Mouse (Mus musculus): ENCODE results near the gene Otop2. TPM values are rescaled to one million over a fixed set of nuclear protein-coding genes. Genes with fewer than 3 reads are reported as not detected.

Otop2 gene
- polyA plus RNA-seq, 1 experiment from 2014 or later, result not detected

DNA sequence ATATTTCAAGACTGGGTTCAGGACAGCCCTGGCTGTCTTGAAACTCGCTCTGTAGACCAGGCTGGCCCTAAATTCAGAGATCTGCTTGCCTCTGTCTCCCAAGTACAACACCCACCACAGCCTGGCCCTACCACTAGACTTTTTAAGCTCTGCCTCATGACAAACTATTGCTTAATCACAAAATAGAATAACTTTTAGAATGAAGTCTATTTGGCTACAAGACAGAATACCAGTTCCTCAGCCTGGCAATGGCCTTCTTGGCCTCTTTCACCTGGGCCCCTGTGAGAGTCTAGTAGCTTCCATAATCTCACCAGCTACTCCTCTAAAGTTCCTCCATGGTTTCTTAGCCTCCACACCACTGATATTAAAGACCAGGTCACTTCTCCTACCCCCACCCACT lies 16.6 kb upstream of the Otop2 start:
- Histone ChIP-seq H3K4me2 (no peak overlapping the region), H3K27me3 (no peaks in the 10 kb centered on the region), H3K9ac (no peak overlapping the region), H3K36me3 (no peaks in the 10 kb centered on the region), H3K4me3 (no peak overlapping the region), H3K9me3 (no peaks in the 10 kb centered on the region), H3K27ac (peak overlapping the region; percentile 70), H3K4me1 (peaks cover 28% of the 10 kb centered on the region)
- no peak for ATAC-seq (ENCODE audit: borderline replicate concordance, extremely low read depth, low FRiP score, low TSS enrichment)
- 91% methylated on average over 1 of the region's 1 CpGs for WGBS

DNA sequence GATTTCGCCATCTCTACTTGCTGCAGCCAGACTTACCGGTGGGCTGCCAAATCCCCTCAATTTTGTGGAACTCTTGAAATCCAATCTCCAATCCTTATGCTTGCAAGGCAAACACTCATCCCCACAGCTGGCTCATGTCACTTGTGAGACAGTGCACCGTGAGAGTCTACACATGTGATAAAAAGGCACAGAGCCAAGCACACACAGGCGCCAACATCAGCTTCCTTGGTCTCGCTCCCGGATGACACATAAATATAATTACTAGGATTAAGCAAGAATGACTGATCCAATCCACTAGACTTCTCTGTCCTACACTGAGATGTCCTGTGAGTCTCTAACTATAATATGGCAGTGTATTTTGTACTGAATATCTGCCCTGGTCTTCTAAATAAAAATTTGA lies 16.0 kb upstream of the Otop2 start:
- Histone ChIP-seq H3K27ac (peak overlapping the region; percentile 70), H3K4me1 (peaks cover 28% of the 10 kb centered on the region), H3K4me3 (no peak overlapping the region), H3K9ac (no peak overlapping the region), H3K4me2 (no peak overlapping the region), H3K27me3 (no peaks in the 10 kb centered on the region; the same call in 1 of the 2 replicates), H3K9me3 (no peaks in the 10 kb centered on the region), H3K36me3 (no peaks in the 10 kb centered on the region)
- 39% methylated on average over 6 of the region's 6 CpGs for WGBS
- peak; percentile 85 for ATAC-seq (ENCODE audit: borderline replicate concordance, extremely low read depth, low FRiP score, low TSS enrichment)

DNA sequence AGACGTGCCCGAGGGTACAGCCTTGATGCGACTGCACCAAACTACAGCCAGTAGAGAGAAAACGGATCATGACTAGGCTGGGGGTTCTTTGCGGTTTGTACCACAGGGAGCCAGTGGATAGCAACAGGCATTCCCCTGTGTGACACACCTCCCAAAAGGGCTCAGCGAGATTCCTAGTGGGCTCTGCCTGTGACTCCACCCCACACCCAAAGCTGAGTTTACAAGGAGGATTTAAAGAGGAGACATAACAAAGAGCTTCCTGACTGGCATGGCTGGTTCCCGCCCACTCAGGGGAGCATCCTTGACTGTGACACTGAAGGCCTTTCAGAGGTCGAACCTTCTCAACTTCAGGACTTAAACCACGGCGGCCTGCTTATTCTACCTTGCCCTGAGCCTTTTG lies 15.5 kb upstream of the Otop2 start:
- no peaks in the 10 kb centered on the region for H3K36me3 ChIP-seq
- H3K9me3 ChIP-seq, result no peaks in the 10 kb centered on the region
- ATAC-seq (ENCODE audit: borderline replicate concordance, extremely low read depth, low FRiP score, low TSS enrichment), result no peak
- H3K4me3 ChIP-seq, result no peak overlapping the region
- peaks cover 4% of the 10 kb centered on the region; the same call in 1 of the 2 replicates for H3K27me3 ChIP-seq
- no peak overlapping the region for H3K4me2 ChIP-seq
- 64% methylated on average over 10 of the region's 10 CpGs for WGBS
- H3K4me1 ChIP-seq, result peaks cover 28% of the 10 kb centered on the region
- H3K27ac ChIP-seq, result peak overlapping the region; percentile 38; the same call in 1 of the 2 replicates
- no peak overlapping the region for H3K9ac ChIP-seq

DNA sequence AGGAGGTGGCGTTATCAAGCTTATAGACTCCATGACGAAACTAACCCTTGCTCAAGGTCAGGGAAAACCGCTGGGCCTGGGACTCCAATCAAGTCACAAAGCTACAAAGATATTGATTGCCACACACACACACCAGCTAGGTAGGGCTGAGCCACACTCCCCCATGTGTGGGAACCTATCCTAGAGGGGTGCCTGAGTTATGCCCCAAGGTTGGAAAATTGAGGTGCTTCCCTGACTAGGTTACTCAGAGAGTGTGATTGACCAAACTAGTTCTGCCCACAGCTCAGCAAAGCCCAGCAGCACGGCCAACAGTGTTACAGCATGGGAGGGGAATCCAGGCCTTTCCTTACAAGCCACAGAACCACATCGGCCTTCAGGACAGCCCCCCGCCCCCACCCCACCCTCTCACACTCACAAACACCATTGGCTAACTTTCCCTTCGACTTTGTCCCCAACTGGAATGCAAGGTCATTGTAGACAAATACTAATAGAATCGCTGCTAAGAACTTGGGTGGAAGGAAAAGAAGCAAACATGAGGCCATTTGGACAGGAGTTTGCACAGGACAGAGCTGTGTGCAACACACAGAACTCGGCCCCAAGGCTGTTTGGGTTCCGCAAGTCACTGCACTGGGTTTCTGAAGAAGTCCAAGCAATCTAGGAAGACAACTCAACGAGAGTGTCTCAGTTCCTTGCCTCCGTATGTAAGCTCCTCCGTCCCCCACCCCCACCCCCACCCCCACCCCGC lies 14.2 kb upstream of the Otop2 start:
- H3K4me3 ChIP-seq, result no peak overlapping the region
- WGBS, result 42% methylated on average over 14 of the region's 14 CpGs
- H3K36me3 ChIP-seq, result no peaks in the 10 kb centered on the region
- peaks cover 17% of the 10 kb centered on the region for H3K27me3 ChIP-seq
- H3K9ac ChIP-seq, result no peak overlapping the region
- H3K9me3 ChIP-seq, result no peaks in the 10 kb centered on the region
- H3K27ac ChIP-seq, result 0 out of 2 replicates have a peak overlapping the region, but pooled peaks have one; percentile 39
- no peak for ATAC-seq (ENCODE audit: borderline replicate concordance, extremely low read depth, low FRiP score, low TSS enrichment)
- H3K4me2 ChIP-seq, result no peak overlapping the region
- H3K4me1 ChIP-seq, result peaks cover 38% of the 10 kb centered on the region

DNA sequence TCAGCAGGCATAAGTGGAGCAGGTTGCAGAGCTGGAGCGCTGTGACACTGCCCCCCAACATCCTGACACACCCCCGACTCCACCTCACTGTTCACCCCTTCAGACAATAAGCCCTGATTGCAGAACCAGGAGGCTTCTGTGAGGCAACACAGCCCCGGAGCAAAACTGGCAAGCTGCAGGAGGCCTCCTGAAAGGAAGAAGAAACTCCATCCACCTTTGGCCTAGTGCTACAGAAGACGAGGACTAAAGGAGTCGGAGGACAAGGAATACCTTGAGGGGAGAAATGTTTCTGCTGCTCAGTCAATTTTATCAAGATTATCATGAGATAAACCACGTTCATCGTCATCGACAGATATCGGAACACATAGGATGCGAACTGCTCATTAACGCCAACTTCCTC lies 11.0 kb upstream of the Otop2 start:
- Histone ChIP-seq H3K9me3 (no peaks in the 10 kb centered on the region), H3K4me2 (no peak overlapping the region), H3K27ac (no peak overlapping the region), H3K27me3 (peaks cover 35% of the 10 kb centered on the region), H3K4me1 (peaks cover 26% of the 10 kb centered on the region), H3K4me3 (no peak overlapping the region), H3K36me3 (no peaks in the 10 kb centered on the region), H3K9ac (no peak overlapping the region)
- 86% methylated on average over 11 of the region's 11 CpGs for WGBS
- ATAC-seq (ENCODE audit: borderline replicate concordance, extremely low read depth, low FRiP score, low TSS enrichment), result no peak

DNA sequence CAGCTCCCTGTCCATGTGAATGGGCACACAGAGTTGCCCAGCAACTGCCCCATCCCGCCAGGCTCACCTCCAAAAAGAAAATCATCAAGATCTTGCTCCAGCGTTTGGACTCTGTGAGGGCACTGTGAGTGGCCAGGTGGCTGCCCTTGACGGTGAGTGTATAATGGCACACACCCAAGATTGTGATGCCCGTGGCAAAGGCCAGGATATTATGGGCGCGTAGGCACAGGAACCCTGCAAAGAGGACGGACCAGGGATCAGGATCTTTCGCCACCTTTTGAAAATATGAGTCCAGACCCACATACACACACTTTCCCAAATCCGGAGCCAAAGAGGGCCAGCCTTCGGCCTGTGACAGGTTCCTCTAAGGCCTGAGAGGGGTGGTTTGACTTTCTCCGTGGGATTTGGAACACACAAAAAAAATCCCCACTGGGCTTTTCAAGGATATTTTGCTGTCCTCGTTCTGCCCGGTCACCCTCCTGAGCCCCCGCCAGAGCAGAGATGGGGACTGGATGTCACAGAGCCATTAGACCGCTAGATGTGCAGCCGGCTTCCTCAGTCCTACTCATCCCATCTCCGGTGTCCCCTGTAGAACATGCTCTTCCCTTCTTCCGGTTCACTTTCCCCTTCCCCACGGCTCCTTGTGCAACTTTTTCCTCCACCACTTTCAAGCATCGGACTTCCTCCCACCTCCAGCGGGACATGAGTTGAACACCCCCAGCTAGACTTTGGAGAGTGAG lies 10.3 kb upstream of the Otop2 start:
- Histone ChIP-seq H3K4me3 (peak overlapping the region; percentile 39), H3K9ac (peak overlapping the region; percentile 35; the same call in 1 of the 2 replicates)
- 51% methylated on average over 21 of the region's 21 CpGs for WGBS

DNA sequence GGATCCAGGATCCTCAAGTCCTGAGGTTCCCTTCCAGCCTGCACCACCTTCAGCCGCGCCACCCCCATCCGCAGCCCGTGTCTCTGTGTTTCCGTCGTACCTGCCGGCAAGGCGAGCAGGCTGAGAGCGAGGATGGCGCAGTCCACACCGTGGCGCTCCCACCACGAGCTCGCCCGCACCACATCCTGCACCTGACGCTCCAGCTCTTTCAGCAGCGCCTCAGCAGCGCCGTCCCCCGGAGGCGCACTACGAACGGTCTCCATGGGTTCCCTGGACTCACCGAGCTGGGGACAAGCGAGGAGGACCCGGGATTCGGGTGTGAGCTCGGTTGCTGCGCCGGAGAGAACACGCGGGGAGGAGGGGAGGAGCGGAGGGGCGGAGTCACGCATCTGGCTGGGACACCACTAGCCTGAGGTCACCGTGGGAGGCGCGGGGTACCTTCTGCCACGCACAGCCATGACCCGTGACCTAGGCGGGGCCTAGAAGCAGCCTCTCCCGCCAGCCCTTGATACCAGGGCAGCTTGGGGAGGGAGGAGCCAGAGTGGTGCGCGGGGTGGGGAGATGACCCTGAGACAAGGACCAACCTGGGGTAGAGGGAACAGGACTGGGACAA lies 9.6 kb upstream of the Otop2 start, which contains the start of gene Fads6:
TSS of gene Fads6 (minus strand) at position 450 of the 613 bp plus-strand sequence.
- ATAC-seq (ENCODE audit: borderline replicate concordance, extremely low read depth, low FRiP score, low TSS enrichment), result peak; percentile 43; the same call in 1 of the 2 replicates
- H3K4me1 ChIP-seq, result peaks cover 15% of the 10 kb centered on the region
- WGBS, result under 1% methylated on average over 44 of the region's 44 CpGs

More for the DNA sequence above, 10.3 kb upstream of the Otop2 start:
- no peaks in the 10 kb centered on the region for H3K9me3 ChIP-seq
- peak overlapping the region; percentile 74 for H3K4me2 ChIP-seq
- ATAC-seq (ENCODE audit: borderline replicate concordance, extremely low read depth, low FRiP score, low TSS enrichment), result no peak
- H3K27me3 ChIP-seq, result peaks cover 35% of the 10 kb centered on the region
- H3K27ac ChIP-seq, result no peak overlapping the region
- peaks cover 20% of the 10 kb centered on the region for H3K4me1 ChIP-seq
- H3K36me3 ChIP-seq, result no peaks in the 10 kb centered on the region

DNA sequence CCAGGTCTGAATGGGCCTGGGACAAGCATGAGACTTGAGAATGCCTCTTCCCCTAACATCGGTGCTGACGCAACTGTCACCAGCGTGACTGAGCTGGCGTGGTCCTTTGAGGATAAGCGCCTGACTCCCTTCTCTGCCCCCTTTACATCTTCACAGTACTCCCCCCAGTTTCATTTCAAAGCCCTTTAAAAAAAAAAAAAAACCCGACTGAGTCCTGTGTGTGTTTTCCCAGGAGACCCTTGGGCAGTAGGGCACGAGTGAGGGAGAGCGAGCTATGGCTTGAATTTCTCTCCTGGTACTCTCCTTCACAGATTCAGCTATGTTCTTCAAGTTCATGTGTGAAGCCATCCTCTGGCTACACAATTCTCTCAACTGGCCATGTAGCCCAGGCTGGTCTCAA lies 8.8 kb upstream of the Otop2 start:
- no peak for ATAC-seq (ENCODE audit: borderline replicate concordance, extremely low read depth, low FRiP score, low TSS enrichment)
- H3K4me3 ChIP-seq, result no peak overlapping the region
- no peak overlapping the region for H3K9ac ChIP-seq
- H3K4me1 ChIP-seq, result peaks cover 10% of the 10 kb centered on the region
- WGBS, result 70% methylated on average over 8 of the region's 8 CpGs
- H3K9me3 ChIP-seq, result no peaks in the 10 kb centered on the region
- peaks cover 35% of the 10 kb centered on the region for H3K27me3 ChIP-seq
- H3K27ac ChIP-seq, result no peak overlapping the region
- H3K36me3 ChIP-seq, result no peaks in the 10 kb centered on the region
- H3K4me2 ChIP-seq, result no peak overlapping the region

More for the DNA sequence above, 9.6 kb upstream of the Otop2 start, which contains the start of gene Fads6:
- Histone ChIP-seq H3K27ac (no peak within 1 kb of the TSS), H3K9me3 (no peaks in the 10 kb centered on the region), H3K4me2 (peak within 1 kb of the TSS; percentile 74), H3K27me3 (peaks cover 35% of the 10 kb centered on the region), H3K4me3 (peak within 1 kb of the TSS; percentile 39), H3K36me3 (no peaks in the 10 kb centered on the region), H3K9ac (peak within 1 kb of the TSS; percentile 35; the same call in 1 of the 2 replicates)

DNA sequence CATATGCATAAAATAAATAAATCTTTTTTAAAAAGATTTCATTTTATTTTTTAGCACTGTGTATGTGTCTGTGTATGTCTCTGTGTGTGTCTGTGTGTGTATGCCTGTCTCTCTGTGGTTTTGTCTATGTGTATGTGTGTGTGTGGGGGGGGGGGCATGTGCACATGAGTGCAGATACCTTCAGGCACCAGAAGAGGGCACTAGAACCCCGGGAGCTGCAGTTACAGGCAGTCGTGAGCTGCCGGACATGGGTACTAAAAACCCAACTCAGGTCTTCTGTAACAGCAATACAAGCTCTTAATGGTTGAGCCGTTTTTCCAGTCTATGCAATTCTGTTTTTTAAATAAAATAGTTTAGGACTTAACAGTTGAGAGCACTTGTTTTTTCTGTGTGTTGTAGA lies 6.2 kb upstream of the Otop2 start:
- ATAC-seq (ENCODE audit: borderline replicate concordance, extremely low read depth, low FRiP score, low TSS enrichment), result no peak
- WGBS, result 84% methylated on average over 4 of the region's 4 CpGs

DNA sequence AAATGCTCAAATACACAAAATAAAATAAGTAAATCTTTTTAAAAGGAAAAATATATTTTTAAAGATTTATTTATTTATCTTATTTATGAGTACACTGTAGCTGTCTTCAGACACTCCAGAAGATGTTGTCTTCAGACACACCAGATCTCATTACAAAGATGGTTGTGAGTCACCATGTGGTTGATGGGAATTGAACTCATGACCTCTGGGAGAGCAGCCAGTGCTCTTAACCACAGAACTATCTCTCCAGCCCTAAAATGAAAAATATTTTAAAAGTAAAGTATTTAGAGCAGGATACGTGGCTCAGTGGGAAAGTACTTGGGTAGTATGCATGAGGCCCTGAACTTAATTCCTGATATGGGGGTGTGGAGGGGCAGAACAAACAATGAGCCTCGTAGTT lies 5.6 kb upstream of the Otop2 start:
- H3K27me3 ChIP-seq, result peaks cover 33% of the 10 kb centered on the region
- WGBS, result 71% methylated on average over 2 of the region's 2 CpGs
- H3K9me3 ChIP-seq, result no peaks in the 10 kb centered on the region
- no peak overlapping the region for H3K4me3 ChIP-seq
- no peak overlapping the region for H3K4me2 ChIP-seq
- H3K36me3 ChIP-seq, result no peaks in the 10 kb centered on the region
- H3K9ac ChIP-seq, result no peak overlapping the region
- H3K4me1 ChIP-seq, result peaks cover 10% of the 10 kb centered on the region
- ATAC-seq (ENCODE audit: borderline replicate concordance, extremely low read depth, low FRiP score, low TSS enrichment), result no peak
- H3K27ac ChIP-seq, result no peak overlapping the region

More for the DNA sequence above, 6.2 kb upstream of the Otop2 start:
- no peak overlapping the region for H3K9ac ChIP-seq
- H3K9me3 ChIP-seq, result no peaks in the 10 kb centered on the region
- no peak overlapping the region for H3K4me2 ChIP-seq
- no peak overlapping the region for H3K27ac ChIP-seq
- peaks cover 10% of the 10 kb centered on the region for H3K4me1 ChIP-seq
- no peak overlapping the region for H3K4me3 ChIP-seq
- peaks cover 35% of the 10 kb centered on the region for H3K27me3 ChIP-seq
- no peaks in the 10 kb centered on the region for H3K36me3 ChIP-seq

DNA sequence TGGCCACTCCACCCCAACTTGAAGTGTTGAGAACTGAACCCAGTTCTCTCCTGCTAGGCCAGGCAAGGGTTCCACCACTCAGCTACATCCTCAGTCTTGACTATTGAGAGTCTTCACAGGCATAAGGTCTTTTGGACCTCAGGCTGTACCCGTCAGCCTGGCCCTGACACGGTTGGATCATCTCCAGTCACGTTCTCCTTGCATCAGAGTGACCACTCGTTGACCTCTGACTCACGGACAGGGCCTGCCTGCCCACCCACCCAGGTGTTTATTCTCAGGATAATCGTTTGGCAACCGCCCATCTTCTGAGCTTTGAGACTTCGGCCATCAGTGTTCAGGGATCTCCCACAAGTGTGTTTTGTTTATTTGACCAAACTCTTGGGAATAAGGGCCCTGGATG lies 3.8 kb upstream of the Otop2 start:
- H3K9me3 ChIP-seq, result no peaks in the 10 kb centered on the region
- WGBS, result 11% methylated on average over 8 of the region's 8 CpGs

More for the DNA sequence above, 3.8 kb upstream of the Otop2 start:
- Histone ChIP-seq H3K27ac (no peak overlapping the region), H3K4me2 (no peak overlapping the region), H3K4me3 (no peak overlapping the region), H3K4me1 (no peaks in the 10 kb centered on the region), H3K36me3 (no peaks in the 10 kb centered on the region), H3K27me3 (peaks cover 18% of the 10 kb centered on the region), H3K9ac (no peak overlapping the region)
- ATAC-seq (ENCODE audit: borderline replicate concordance, extremely low read depth, low FRiP score, low TSS enrichment), result peak; percentile 20; the same call in 1 of the 2 replicates

Data from lung, embryonic 15.5 days (tissue).